In the genomic region with DNA sequence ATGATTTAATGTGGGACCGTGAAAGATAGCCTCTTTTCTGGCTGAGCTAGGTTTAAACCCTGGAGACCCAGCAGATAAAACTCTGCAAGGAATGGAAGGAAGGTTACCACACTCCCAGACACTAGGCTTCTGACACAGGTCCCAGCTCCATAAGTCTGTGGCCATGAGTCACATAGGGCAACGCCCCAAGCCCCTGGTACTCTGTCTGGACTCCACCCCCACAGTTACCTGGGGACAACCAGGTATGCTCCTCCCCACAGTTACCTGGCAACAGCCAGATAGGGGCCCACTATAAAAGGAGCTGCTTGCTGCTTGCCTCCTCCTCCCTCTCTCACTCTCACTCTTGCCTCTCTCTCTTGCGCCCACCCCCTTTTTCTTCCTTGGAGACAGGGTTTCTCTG, we compare ENCODE assay signal across 23 mouse cellular contexts. TPM values are rescaled to one million over a fixed set of nuclear protein-coding genes. Genes with fewer than 3 reads are reported as not detected.
DNase-seq lines count a peak whose midpoint lies in the region; ATAC-seq and TF ChIP-seq lines count a peak whose summit lies in the region.
"Had no signal": no experiment of that assay in that cellular context is flagged by ENCODE, and none has a peak within 500 bp of the region (broad histone marks: within the 10 kb centered on the region; RNA-seq: fewer than 3 reads in every experiment).

No protein-coding gene starts in this region.

- no peaks in the 10 kb centered on the region for H3K36me3 ChIP-seq in lung, embryonic 14.5 days (ENCODE audit: insufficient read depth)
- no peaks in the 10 kb centered on the region for H3K36me3 ChIP-seq in intestine, postnatal 0 days (ENCODE audit: control insufficient read depth, insufficient read depth)
- no peaks in the 10 kb centered on the region for H3K36me3 ChIP-seq in forebrain, embryonic 10.5 days (replicated peaks)
- no peaks in the 10 kb centered on the region for H3K36me3 ChIP-seq in hindbrain, embryonic 14.5 days (replicated peaks; ENCODE audit: control insufficient read depth, insufficient read depth)
- H3K36me3 ChIP-seq: embryonic facial prominence, embryonic 15.5 days; hindbrain, embryonic 12.5 days had no signal

- no peak overlapping the region for H3K27ac ChIP-seq in lung, embryonic 14.5 days (ENCODE audit: low read depth)
- no peak overlapping the region for H3K27ac ChIP-seq in intestine, postnatal 0 days (ENCODE audit: low read depth, low read length)
- no peak overlapping the region for H3K27ac ChIP-seq in forebrain, embryonic 10.5 days
- H3K27ac ChIP-seq in hindbrain, embryonic 14.5 days = no peak overlapping the region
- H3K27ac ChIP-seq: embryonic facial prominence, embryonic 15.5 days; forebrain, embryonic 13.5 days; hindbrain, embryonic 12.5 days; kidney, postnatal 0 days; liver, embryonic 14.5 days had no signal

- no peak for TF ChIP-seq CTCF in lung, embryonic 14.5 days (IDR thresholded peaks at IDR 0.05; ENCODE audit: low read depth)
- no peak for TF ChIP-seq CTCF in intestine, postnatal 0 days (IDR thresholded peaks at IDR 0.05; ENCODE audit: low read depth)

- H3K9me3 ChIP-seq in lung, embryonic 14.5 days (ENCODE audit: low read depth, low read length) = no peaks in the 10 kb centered on the region
- no peaks in the 10 kb centered on the region for H3K9me3 ChIP-seq in intestine, postnatal 0 days (ENCODE audit: control insufficient read depth)
- H3K9me3 ChIP-seq in forebrain, embryonic 10.5 days = no peaks in the 10 kb centered on the region
- no peaks in the 10 kb centered on the region for H3K9me3 ChIP-seq in hindbrain, embryonic 14.5 days (ENCODE audit: control insufficient read depth, low read length)
- H3K9me3 ChIP-seq: embryonic facial prominence, embryonic 15.5 days; forebrain, embryonic 13.5 days; hindbrain, embryonic 12.5 days had no signal

- peak; percentile 30 for DNase-seq in lung, embryonic 14.5 days
- DNase-seq in lung, postnatal 36 days = no peak
- peak; percentile 26 for DNase-seq in R1 (ENCODE audit: low read depth, low spot score)
- no peak for DNase-seq in layer of hippocampus, postnatal 36 days
- DNase-seq in forebrain, embryonic 10.5 days (ENCODE audit: extremely low spot score, low spot score) = no peak
- DNase-seq in hindbrain, embryonic 14.5 days (ENCODE audit: low spot score) = no peak
- DNase-seq: cerebellum, adult 11 months; cerebellum, adult 9-11 months; gastrocnemius, postnatal 14 days; kidney, adult 2 months; liver; midbrain, embryonic 14.5 days; thymus, adult 2 months; thymus, postnatal 36 days had no signal

- no peak overlapping the region for H3K4me3 ChIP-seq in lung, embryonic 14.5 days (ENCODE audit: low read depth, low read length)
- H3K4me3 ChIP-seq in intestine, postnatal 0 days (ENCODE audit: low read depth, low read length) = no peak overlapping the region
- no peak overlapping the region for H3K4me3 ChIP-seq in forebrain, embryonic 10.5 days
- no peak overlapping the region for H3K4me3 ChIP-seq in hindbrain, embryonic 14.5 days (replicated peaks; ENCODE audit: low read length)
- H3K4me3 ChIP-seq: embryonic facial prominence, embryonic 15.5 days; forebrain, embryonic 13.5 days; hindbrain, embryonic 12.5 days had no signal

- ATAC-seq in lung, embryonic 14.5 days (ENCODE audit: insufficient read depth) = no peak
- ATAC-seq in intestine, postnatal 0 days = peak; percentile 63; the same call in 1 of the 2 replicates
- ATAC-seq in hindbrain, embryonic 14.5 days (ENCODE audit: low FRiP score) = no peak
- ATAC-seq: CD4-positive, CD25-positive, alpha-beta regulatory T cell, adult 4 months; forebrain, embryonic 13.5 days; lung, postnatal 0 days had no signal

- H3K4me1 ChIP-seq in lung, embryonic 14.5 days (ENCODE audit: insufficient read depth) = no peaks in the 10 kb centered on the region
- H3K4me1 ChIP-seq in intestine, postnatal 0 days (replicated peaks; ENCODE audit: control insufficient read depth, insufficient read depth, low read length) = no peaks in the 10 kb centered on the region
- H3K4me1 ChIP-seq in forebrain, embryonic 10.5 days = no peaks in the 10 kb centered on the region
- no peaks in the 10 kb centered on the region for H3K4me1 ChIP-seq in hindbrain, embryonic 14.5 days (replicated peaks; ENCODE audit: control insufficient read depth, insufficient read depth, low read length)
- H3K4me1 ChIP-seq: embryonic facial prominence, embryonic 15.5 days; forebrain, embryonic 13.5 days; hindbrain, embryonic 12.5 days had no signal

- no peak overlapping the region for H3K9ac ChIP-seq in lung, embryonic 14.5 days
- H3K9ac ChIP-seq in intestine, postnatal 0 days (ENCODE audit: low read depth, low read length) = no peak overlapping the region; the same call in 1 of the 2 replicates
- H3K9ac ChIP-seq in hindbrain, embryonic 14.5 days = no peak overlapping the region
- H3K9ac ChIP-seq: embryonic facial prominence, embryonic 15.5 days; forebrain, embryonic 13.5 days; hindbrain, embryonic 12.5 days; liver, embryonic 14.5 days had no signal

- no peaks in the 10 kb centered on the region for H3K27me3 ChIP-seq in lung, embryonic 14.5 days (ENCODE audit: insufficient read depth, low read length)
- H3K27me3 ChIP-seq in intestine, postnatal 0 days (replicated peaks; ENCODE audit: control insufficient read depth, insufficient read depth, low read length) = no peaks in the 10 kb centered on the region
- H3K27me3 ChIP-seq in forebrain, embryonic 10.5 days (ENCODE audit: poor library complexity, severe bottlenecking) = no peaks in the 10 kb centered on the region
- H3K27me3 ChIP-seq in hindbrain, embryonic 14.5 days (ENCODE audit: control insufficient read depth, insufficient read depth, low read length) = no peaks in the 10 kb centered on the region
- H3K27me3 ChIP-seq: embryonic facial prominence, embryonic 15.5 days; forebrain, embryonic 13.5 days; hindbrain, embryonic 12.5 days had no signal

- no peak overlapping the region for H3K4me2 ChIP-seq in lung, embryonic 14.5 days
- H3K4me2 ChIP-seq in intestine, postnatal 0 days (replicated peaks; ENCODE audit: low read depth) = no peak overlapping the region
- no peak overlapping the region for H3K4me2 ChIP-seq in hindbrain, embryonic 14.5 days (replicated peaks)
- H3K4me2 ChIP-seq: embryonic facial prominence, embryonic 15.5 days; forebrain, embryonic 13.5 days; heart, embryonic 11.5 days; hindbrain, embryonic 12.5 days had no signal

- WGBS in lung, embryonic 14.5 days = 34% methylated on average over 3 of the region's 3 CpGs
- WGBS in intestine, postnatal 0 days = 29% methylated on average over 3 of the region's 3 CpGs
- 69% methylated on average over 3 of the region's 3 CpGs for WGBS in forebrain, embryonic 10.5 days
- 74% methylated on average over 3 of the region's 3 CpGs for whole genome bisulfite sequencing in hindbrain, embryonic 14.5 days

RNA-seq across cellular contexts. Expression of a gene that starts 51.7 kb away (rescaled TPM):
- 18.5 and 20.4 TPM in 2 replicates for polyA plus RNA-seq in lung, embryonic 14.5 days (2014; fragmentation: Nextera tagmentation; extraction: Ambion mirVana)
- 12.8 and 12.9 TPM in 2 replicates for polyA plus RNA-seq in intestine, postnatal 0 days (2015; fragmentation: Nextera tagmentation; extraction: Ambion mirVana)
- 10 to 100 TPM; 28.4 to 30.9 TPM for total RNA-seq in layer of hippocampus, postnatal 36 days (2021)
- 21.6 and 23.5 TPM in 2 replicates for polyA plus RNA-seq in forebrain, embryonic 10.5 days (2016; fragmentation: Nextera tagmentation; extraction: Ambion mirVana)
- polyA plus RNA-seq in hindbrain, embryonic 14.5 days (2014; fragmentation: Nextera tagmentation; extraction: Ambion mirVana) = 22.7 and 27.1 TPM in 2 replicates

Comparison
In these comparisons a context has a peak if more than half of its experiments do, and no peak if none do; other contexts are left out.
1. DNase-seq: peak in lung, embryonic 14.5 days (single experiment) and R1 (single experiment); none in lung, postnatal 36 days (single experiment), layer of hippocampus, postnatal 36 days (0 of 2), forebrain, embryonic 10.5 days (single experiment) and hindbrain, embryonic 14.5 days (single experiment).